Mouse (Mus musculus): ENCODE data around the gene Chid1. TPM values are rescaled to one million over a fixed set of nuclear protein-coding genes. Genes with fewer than 3 reads are reported as not detected.

Gene Chid1
- polyA plus RNA-seq, 1 experiment from 2014 or later: 32.0 TPM

DNA sequence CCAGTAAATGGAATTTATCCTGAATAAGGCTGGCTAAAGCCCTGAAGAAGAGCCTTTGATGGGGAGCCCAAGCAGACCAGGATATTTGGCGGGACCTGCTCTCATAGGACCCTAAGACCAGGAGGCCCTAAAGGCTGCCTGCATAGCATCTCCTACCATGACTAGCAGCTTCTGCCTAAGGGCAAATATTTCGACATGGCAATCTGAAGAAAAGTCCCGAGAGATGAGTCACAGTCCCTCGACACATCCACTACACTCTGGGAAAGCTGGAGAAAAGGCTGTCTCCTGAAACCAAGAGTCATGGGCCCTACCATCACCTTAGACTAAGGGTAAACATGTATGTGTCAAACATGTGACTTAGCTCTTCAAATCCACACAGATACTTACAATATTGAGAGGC, 15.4 kb downstream of the Chid1 start:
- no peak overlapping the region for H3K9ac ChIP-seq
- no peak overlapping the region for H3K4me2 ChIP-seq
- H3K4me1 ChIP-seq: peaks cover 18% of the 10 kb centered on the region
- peaks cover 89% of the 10 kb centered on the region for H3K36me3 ChIP-seq
- ATAC-seq: no peak
- no peaks in the 10 kb centered on the region for H3K9me3 ChIP-seq (replicated peaks)
- H3K27ac ChIP-seq: no peak overlapping the region
- H3K27me3 ChIP-seq (replicated peaks): no peaks in the 10 kb centered on the region
- H3K4me3 ChIP-seq: no peak overlapping the region
- WGBS (ENCODE audit: insufficient replicate concordance): 84% methylated on average over 4 of the region's 4 CpGs

GRCm38 (mm10) chr7:141523007-141523406, 16.6 kb downstream of the Chid1 start:
- no peak overlapping the region for H3K4me3 ChIP-seq
- H3K9ac ChIP-seq: no peak overlapping the region
- no peak overlapping the region for H3K27ac ChIP-seq
- peaks cover 87% of the 10 kb centered on the region for H3K36me3 ChIP-seq
- no peak overlapping the region for H3K4me2 ChIP-seq
- H3K27me3 ChIP-seq (replicated peaks): no peaks in the 10 kb centered on the region
- H3K4me1 ChIP-seq: peaks cover 22% of the 10 kb centered on the region
- ATAC-seq: no peak
- no peaks in the 10 kb centered on the region for H3K9me3 ChIP-seq (replicated peaks)
- WGBS (ENCODE audit: insufficient replicate concordance): 56% methylated on average over 4 of the region's 4 CpGs

DNA sequence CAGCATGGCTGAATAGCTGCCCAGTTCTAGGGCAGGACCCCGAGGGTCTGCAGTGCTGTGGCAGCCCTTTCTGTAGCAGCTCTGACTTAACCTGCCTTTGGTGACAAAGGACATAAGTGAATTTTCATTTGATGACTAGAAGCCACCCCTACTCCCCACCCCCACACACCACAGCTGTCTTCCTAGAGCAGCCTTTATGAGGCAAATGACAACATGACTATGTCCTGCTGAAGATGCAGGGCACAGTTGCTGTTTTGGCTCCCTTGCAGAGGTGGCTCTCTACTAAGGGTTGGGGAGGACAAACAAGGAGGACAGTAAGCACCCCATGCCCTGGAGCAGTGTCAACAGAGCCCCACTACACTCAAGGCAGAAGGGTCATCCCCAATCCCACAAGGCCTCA, 19.9 kb downstream of the Chid1 start:
- ATAC-seq: no peak
- Histone ChIP-seq H3K4me3 (no peak overlapping the region), H3K9me3 (replicated peaks) (no peaks in the 10 kb centered on the region), H3K9ac (no peak overlapping the region), H3K27me3 (replicated peaks) (no peaks in the 10 kb centered on the region), H3K27ac (no peak overlapping the region), H3K4me2 (no peak overlapping the region), H3K4me1 (peaks cover 34% of the 10 kb centered on the region), H3K36me3 (peaks cover 92% of the 10 kb centered on the region)
- WGBS (ENCODE audit: insufficient replicate concordance): 55% methylated on average over 1 of the region's 1 CpGs

DNA sequence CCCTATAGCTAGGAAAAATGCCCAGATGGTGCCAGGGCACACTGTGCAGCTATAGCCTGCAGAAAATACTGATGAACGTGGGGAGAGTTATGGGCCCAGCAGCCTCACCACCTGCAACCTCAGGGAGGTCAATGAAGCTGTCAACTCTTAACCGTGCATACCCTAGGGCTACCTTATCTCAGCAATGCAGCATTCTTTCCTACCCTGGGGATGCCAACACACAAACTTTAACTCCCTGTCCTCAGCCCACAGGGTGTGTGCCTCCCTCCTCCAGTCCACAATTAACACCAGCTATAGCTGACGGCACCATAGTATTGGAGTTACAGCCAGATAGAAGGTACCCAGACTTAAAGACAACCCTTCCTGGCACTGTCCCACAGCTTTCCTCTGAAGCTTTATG, 20.7 kb downstream of the Chid1 start:
- no peak overlapping the region for H3K4me3 ChIP-seq
- 0 out of 2 replicates have a peak overlapping the region, but pooled peaks have one; percentile 18 for H3K9ac ChIP-seq
- H3K36me3 ChIP-seq: peaks cover 96% of the 10 kb centered on the region
- 25% methylated on average over 3 of the region's 3 CpGs for WGBS (ENCODE audit: insufficient replicate concordance)
- peaks cover 34% of the 10 kb centered on the region for H3K4me1 ChIP-seq
- peak overlapping the region; percentile 15 for H3K4me2 ChIP-seq
- ATAC-seq: peak; percentile 86
- no peaks in the 10 kb centered on the region for H3K27me3 ChIP-seq (replicated peaks)
- peak overlapping the region; percentile 42 for H3K27ac ChIP-seq
- H3K9me3 ChIP-seq (replicated peaks): no peaks in the 10 kb centered on the region

GRCm38 (mm10) chr7:141518296-141518695, 21.4 kb downstream of the Chid1 start:
- H3K27me3 ChIP-seq (replicated peaks): no peaks in the 10 kb centered on the region
- 90% methylated on average over 5 of the region's 5 CpGs for WGBS (ENCODE audit: insufficient replicate concordance)
- H3K9me3 ChIP-seq (replicated peaks): no peaks in the 10 kb centered on the region
- H3K9ac ChIP-seq: peak overlapping the region; percentile 24
- H3K4me3 ChIP-seq: no peak overlapping the region
- peak overlapping the region; percentile 42 for H3K27ac ChIP-seq
- H3K4me2 ChIP-seq: no peak overlapping the region; the same call in 1 of the 2 replicates
- H3K4me1 ChIP-seq: peaks cover 34% of the 10 kb centered on the region
- H3K36me3 ChIP-seq: peaks cover 97% of the 10 kb centered on the region
- no peak for ATAC-seq

- WGBS (ENCODE audit: insufficient replicate concordance): 66% methylated on average over 4 of the region's 4 CpGs
- H3K36me3 ChIP-seq: peaks cover 97% of the 10 kb centered on the region
Observed at GRCm38 (mm10) chr7:141517638-141518037, 22.0 kb downstream of the Chid1 start.

GRCm38 (mm10) chr7:141510681-141511191, 28.9 kb downstream of the Chid1 start:
- Histone ChIP-seq H3K27ac (no peak overlapping the region), H3K9me3 (replicated peaks) (no peaks in the 10 kb centered on the region), H3K4me3 (no peak overlapping the region), H3K36me3 (peaks cover 86% of the 10 kb centered on the region), H3K4me1 (peaks cover 52% of the 10 kb centered on the region), H3K27me3 (replicated peaks) (no peaks in the 10 kb centered on the region), H3K9ac (no peak overlapping the region), H3K4me2 (no peak overlapping the region)
- no peak for ATAC-seq
- 86% methylated on average over 8 of the region's 8 CpGs for WGBS (ENCODE audit: insufficient replicate concordance)

More at GRCm38 (mm10) chr7:141517638-141518037, 22.0 kb downstream of the Chid1 start:
- ATAC-seq: peak; percentile 48
- Histone ChIP-seq H3K4me2 (no peak overlapping the region), H3K27me3 (replicated peaks) (no peaks in the 10 kb centered on the region), H3K9me3 (replicated peaks) (no peaks in the 10 kb centered on the region), H3K27ac (peak overlapping the region; percentile 34; the same call in 1 of the 2 replicates), H3K9ac (no peak overlapping the region), H3K4me3 (no peak overlapping the region), H3K4me1 (peaks cover 34% of the 10 kb centered on the region)

DNA sequence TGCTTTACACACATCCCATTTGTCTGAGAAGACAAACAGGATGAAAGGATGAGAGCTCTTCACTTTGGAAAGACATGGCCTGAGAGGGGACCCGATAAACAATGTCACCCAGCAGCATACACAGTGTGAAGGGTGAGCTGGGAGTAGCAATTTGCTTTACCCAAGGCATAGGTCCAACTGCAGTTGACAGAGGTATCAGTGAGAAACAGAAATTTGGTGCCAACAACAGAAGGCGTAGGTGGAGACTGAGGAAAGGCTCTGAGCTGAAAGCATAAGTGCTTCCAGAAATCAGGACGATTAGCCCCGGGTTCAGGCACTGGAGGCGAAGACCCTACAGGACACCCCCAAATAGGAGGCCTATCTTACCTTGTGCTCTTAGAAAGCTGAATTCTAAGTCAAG, 29.5 kb downstream of the Chid1 start:
- H3K4me1 ChIP-seq: peaks cover 55% of the 10 kb centered on the region
- no peaks in the 10 kb centered on the region for H3K27me3 ChIP-seq (replicated peaks)
- 86% methylated on average over 5 of the region's 5 CpGs for WGBS (ENCODE audit: insufficient replicate concordance)
- peaks cover 83% of the 10 kb centered on the region for H3K36me3 ChIP-seq
- H3K9ac ChIP-seq: no peak overlapping the region
- no peak overlapping the region for H3K4me2 ChIP-seq
- H3K4me3 ChIP-seq: no peak overlapping the region
- no peak for ATAC-seq
- no peaks in the 10 kb centered on the region for H3K9me3 ChIP-seq (replicated peaks)
- H3K27ac ChIP-seq: peak overlapping the region; percentile 94; the same call in 1 of the 2 replicates

- peak overlapping the region; percentile 71 for H3K4me3 ChIP-seq
- no peaks in the 10 kb centered on the region for H3K9me3 ChIP-seq (replicated peaks)
- peak overlapping the region; percentile 94 for H3K27ac ChIP-seq
- H3K9ac ChIP-seq: peak overlapping the region; percentile 84
- H3K27me3 ChIP-seq (replicated peaks): no peaks in the 10 kb centered on the region
- H3K4me1 ChIP-seq: peaks cover 68% of the 10 kb centered on the region
- H3K4me2 ChIP-seq: peak overlapping the region; percentile 77
- H3K36me3 ChIP-seq: peaks cover 71% of the 10 kb centered on the region
- ATAC-seq: peak; percentile 85
Observed at GRCm38 (mm10) chr7:141508160-141508559, 31.5 kb downstream of the Chid1 start.

GRCm38 (mm10) chr7:141506278-141506677, 33.4 kb downstream of the Chid1 start:
- peak overlapping the region; percentile 84 for H3K9ac ChIP-seq
- H3K4me2 ChIP-seq: peak overlapping the region; percentile 77
- H3K9me3 ChIP-seq (replicated peaks): no peaks in the 10 kb centered on the region
- no peaks in the 10 kb centered on the region for H3K27me3 ChIP-seq (replicated peaks)
- H3K4me3 ChIP-seq: peak overlapping the region; percentile 71
- peaks cover 82% of the 10 kb centered on the region for H3K4me1 ChIP-seq
- peaks cover 66% of the 10 kb centered on the region for H3K36me3 ChIP-seq
- 47% methylated on average over 2 of the region's 2 CpGs for WGBS (ENCODE audit: insufficient replicate concordance)
- peak; percentile 68 for ATAC-seq
- H3K27ac ChIP-seq: peak overlapping the region; percentile 94

GRCm38 (mm10) chr7:141502556-141502905, 37.1 kb downstream of the Chid1 start:
- Histone ChIP-seq H3K27ac (peak overlapping the region; percentile 45), H3K36me3 (peaks cover 46% of the 10 kb centered on the region), H3K4me2 (no peak overlapping the region), H3K27me3 (replicated peaks) (no peaks in the 10 kb centered on the region), H3K4me1 (peaks cover 48% of the 10 kb centered on the region), H3K9ac (no peak overlapping the region), H3K4me3 (no peak overlapping the region), H3K9me3 (replicated peaks) (no peaks in the 10 kb centered on the region)
- 90% methylated on average over 5 of the region's 5 CpGs for WGBS (ENCODE audit: insufficient replicate concordance)
- ATAC-seq: no peak

- Histone ChIP-seq H3K4me1 (peaks cover 43% of the 10 kb centered on the region), H3K4me3 (no peak overlapping the region), H3K36me3 (peaks cover 50% of the 10 kb centered on the region), H3K9me3 (replicated peaks) (no peaks in the 10 kb centered on the region), H3K27ac (peak overlapping the region; percentile 45), H3K9ac (no peak overlapping the region), H3K27me3 (replicated peaks) (no peaks in the 10 kb centered on the region), H3K4me2 (no peak overlapping the region)
- ATAC-seq: no peak
- 77% methylated on average over 7 of the region's 7 CpGs for WGBS (ENCODE audit: insufficient replicate concordance)
Observed at GRCm38 (mm10) chr7:141501820-141502555, 37.7 kb downstream of the Chid1 start.
